Comparison of ENCODE assay signal across 16 mouse cellular contexts in the genomic region with DNA sequence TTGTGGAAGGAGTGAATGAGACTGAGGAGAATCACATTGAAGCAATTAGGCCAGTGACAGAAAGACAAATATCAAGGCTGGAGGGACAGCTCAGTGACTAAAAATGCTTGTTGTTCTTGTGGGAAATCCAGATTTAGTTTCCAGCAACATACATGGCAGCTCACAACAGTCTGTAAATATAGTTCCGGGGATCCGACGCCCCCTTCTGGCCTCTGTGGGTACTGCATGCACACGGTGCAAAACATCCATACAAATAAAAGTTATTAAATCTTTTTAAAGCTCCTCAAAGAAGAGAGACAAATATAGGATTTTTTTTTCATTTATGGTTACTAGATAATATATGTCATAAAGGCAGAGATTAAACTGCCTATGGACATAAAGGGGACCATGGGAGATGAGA.
DNase-seq lines count a peak whose midpoint lies in the region; ATAC-seq and TF ChIP-seq lines count a peak whose summit lies in the region.
"Had no signal": no experiment of that assay in that cellular context is flagged by ENCODE, and none has a peak within 500 bp of the region (broad histone marks: within the 10 kb centered on the region; RNA-seq: fewer than 3 reads in every experiment).

No protein-coding gene starts in this region.

- ATAC-seq in forebrain, postnatal 0 days, result no peak
- ATAC-seq in liver, embryonic 14.5 days (ENCODE audit: insufficient read depth), result no peak
- ATAC-seq in liver, embryonic 11.5 days (replicated peaks; ENCODE audit: low FRiP score), result no peak
- ATAC-seq in megakaryocyte-erythroid progenitor cell, adult 5-6 weeks (replicated peaks; ENCODE audit: low FRiP score, low TSS enrichment, poor library complexity, severe bottlenecking), result 0 out of 2 replicates have a peak, but pooled peaks have one; percentile 35
- ATAC-seq: forebrain, embryonic 14.5 days; inflammation-experienced regulatory T-cells, adult 6 months; midbrain, embryonic 15.5 days had no signal

- TF ChIP-seq EP300 in liver, embryonic 14.5 days (IDR thresholded peaks at IDR 0.05; ENCODE audit: low read depth), result no peak

- no peaks in the 10 kb centered on the region for H3K27me3 ChIP-seq in forebrain, postnatal 0 days (ENCODE audit: insufficient read depth, low read length)
- H3K27me3 ChIP-seq in forebrain, embryonic 10.5 days (ENCODE audit: poor library complexity, severe bottlenecking), result peaks cover 8% of the 10 kb centered on the region; the same call in 1 of the 2 replicates
- H3K27me3 ChIP-seq in liver, embryonic 14.5 days (ENCODE audit: control insufficient read depth, insufficient read depth, low read length), result no peaks in the 10 kb centered on the region
- no peaks in the 10 kb centered on the region for H3K27me3 ChIP-seq in liver, embryonic 11.5 days (replicated peaks; ENCODE audit: control insufficient read depth, insufficient read depth, low read length)
- H3K27me3 ChIP-seq: embryonic facial prominence, embryonic 12.5 days; midbrain, embryonic 15.5 days had no signal

- TF ChIP-seq CTCF in forebrain, postnatal 0 days (IDR thresholded peaks at IDR 0.05; ENCODE audit: low read depth), result peak; percentile 44
- peak; percentile 74 for TF ChIP-seq CTCF in liver, embryonic 14.5 days (IDR thresholded peaks at IDR 0.05; ENCODE audit: low read depth)

- WGBS in forebrain, postnatal 0 days, result 74% methylated on average over 4 of the region's 4 CpGs
- 63% methylated on average over 4 of the region's 4 CpGs for WGBS in forebrain, embryonic 10.5 days
- WGBS in liver, embryonic 14.5 days (ENCODE audit: insufficient replicate concordance), result 34% methylated on average over 4 of the region's 4 CpGs
- WGBS in liver, embryonic 11.5 days, result 45% methylated on average over 4 of the region's 4 CpGs

- H3K36me3 ChIP-seq in forebrain, postnatal 0 days (ENCODE audit: insufficient read depth), result no peaks in the 10 kb centered on the region
- no peaks in the 10 kb centered on the region for H3K36me3 ChIP-seq in forebrain, embryonic 10.5 days (replicated peaks)
- no peaks in the 10 kb centered on the region for H3K36me3 ChIP-seq in liver, embryonic 14.5 days (replicated peaks; ENCODE audit: control insufficient read depth, insufficient read depth, low read depth)
- H3K36me3 ChIP-seq in liver, embryonic 11.5 days (ENCODE audit: control insufficient read depth, insufficient read depth, low read length), result no peaks in the 10 kb centered on the region
- H3K36me3 ChIP-seq: embryonic facial prominence, embryonic 12.5 days; midbrain, embryonic 15.5 days had no signal

- DNase-seq in forebrain, postnatal 0 days, result no peak
- no peak for DNase-seq in forebrain, embryonic 10.5 days (ENCODE audit: extremely low spot score, low spot score)
- no peak for DNase-seq in liver, embryonic 14.5 days (ENCODE audit: low read depth in 3 of 3, low spot score in 3 of 3)
- no peak for DNase-seq in liver, embryonic 11.5 days (ENCODE audit: low spot score)
- DNase-seq in NIH3T3 (ENCODE audit: low read depth), result peak; percentile 14
- no peak for DNase-seq in urinary bladder, postnatal 10 days (ENCODE audit: low spot score)
- DNase-seq in urinary bladder, postnatal 36 days (ENCODE audit: low spot score in 2 of 2), result no peak
- DNase-seq: cerebellum, adult 9-11 months; heart, postnatal 14 days; lung, postnatal 10 days; right cerebral cortex, adult 18-20 months had no signal

- H3K27ac ChIP-seq in forebrain, postnatal 0 days (ENCODE audit: low read depth, low read length), result no peak overlapping the region
- H3K27ac ChIP-seq in forebrain, embryonic 10.5 days, result no peak overlapping the region
- no peak overlapping the region for H3K27ac ChIP-seq in liver, embryonic 14.5 days
- no peak overlapping the region for H3K27ac ChIP-seq in liver, embryonic 11.5 days (ENCODE audit: low read depth, low read length)
- H3K27ac ChIP-seq: embryonic facial prominence, embryonic 12.5 days; midbrain, embryonic 15.5 days had no signal

- no peak overlapping the region for H3K4me2 ChIP-seq in forebrain, postnatal 0 days (ENCODE audit: low read depth)
- H3K4me2 ChIP-seq in liver, embryonic 14.5 days (ENCODE audit: low read depth), result no peak overlapping the region
- H3K4me2 ChIP-seq in liver, embryonic 11.5 days, result no peak overlapping the region
- H3K4me2 ChIP-seq: embryonic facial prominence, embryonic 12.5 days; midbrain, embryonic 15.5 days had no signal

- H3K4me1 ChIP-seq in forebrain, postnatal 0 days (ENCODE audit: insufficient read depth), result no peaks in the 10 kb centered on the region; the same call in 1 of the 2 replicates
- H3K4me1 ChIP-seq in forebrain, embryonic 10.5 days, result peaks cover 16% of the 10 kb centered on the region
- no peaks in the 10 kb centered on the region for H3K4me1 ChIP-seq in liver, embryonic 14.5 days (replicated peaks; ENCODE audit: control insufficient read depth in 2 of 2, insufficient read depth in 2 of 2, low read length in 1 of 2)
- H3K4me1 ChIP-seq in liver, embryonic 11.5 days (replicated peaks; ENCODE audit: control insufficient read depth, insufficient read depth, low read length), result no peaks in the 10 kb centered on the region

- H3K9me3 ChIP-seq in forebrain, postnatal 0 days (ENCODE audit: low read length), result no peaks in the 10 kb centered on the region
- no peaks in the 10 kb centered on the region for H3K9me3 ChIP-seq in forebrain, embryonic 10.5 days
- H3K9me3 ChIP-seq in liver, embryonic 14.5 days (ENCODE audit: control insufficient read depth, low read length), result no peaks in the 10 kb centered on the region
- no peaks in the 10 kb centered on the region for H3K9me3 ChIP-seq in liver, embryonic 11.5 days (ENCODE audit: control insufficient read depth, low read length)
- H3K9me3 ChIP-seq: embryonic facial prominence, embryonic 12.5 days; midbrain, embryonic 15.5 days had no signal

- no peak overlapping the region for H3K4me3 ChIP-seq in forebrain, postnatal 0 days (ENCODE audit: low read depth, low read length)
- H3K4me3 ChIP-seq in forebrain, embryonic 10.5 days, result no peak overlapping the region
- no peak overlapping the region for H3K4me3 ChIP-seq in liver, embryonic 14.5 days (ENCODE audit: insufficient read depth in 1 of 2, low read depth in 2 of 2, low read length in 2 of 2)
- no peak overlapping the region for H3K4me3 ChIP-seq in liver, embryonic 11.5 days (ENCODE audit: low read depth, low read length)
- H3K4me3 ChIP-seq: embryonic facial prominence, embryonic 12.5 days; midbrain, embryonic 15.5 days had no signal

- no peak overlapping the region for H3K9ac ChIP-seq in forebrain, postnatal 0 days
- H3K9ac ChIP-seq in liver, embryonic 14.5 days (replicated peaks), result no peak overlapping the region
- no peak overlapping the region for H3K9ac ChIP-seq in liver, embryonic 11.5 days (ENCODE audit: low read depth, low read length)
- H3K9ac ChIP-seq: embryonic facial prominence, embryonic 12.5 days; midbrain, embryonic 15.5 days had no signal
